Mouse (Mus musculus): Measurements from ENCODE around the gene Pde3a. TPM values are rescaled to one million over a fixed set of nuclear protein-coding genes. Genes with fewer than 3 reads are reported as not detected.
A peak's percentile ranks its signal among the peaks of the same experiment; 100 is the strongest.

Pde3a gene
- total and polyA plus RNA-seq, 2 experiments from 2014 or later: 2.0 to 12.1 TPM

DNA sequence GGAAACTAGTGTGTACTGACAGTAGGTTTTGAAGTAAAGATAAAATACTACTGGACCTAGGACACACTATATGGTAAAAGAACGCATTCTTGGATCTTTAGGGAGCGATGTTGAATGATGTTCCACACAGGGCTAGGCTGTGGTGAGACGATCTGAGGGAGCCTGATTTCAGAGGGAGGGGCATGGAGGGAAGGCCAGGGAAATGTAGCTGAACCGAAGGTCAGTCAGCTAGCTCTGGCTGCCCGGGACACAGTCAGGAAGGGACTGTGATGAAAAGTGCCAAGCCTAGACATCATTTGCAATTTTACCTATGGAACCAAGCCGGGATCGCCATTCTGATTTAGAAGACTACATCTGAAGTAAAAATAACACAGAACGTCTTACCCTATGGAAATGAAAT is 7.8 kb downstream of the Pde3a start:
- H3K9ac ChIP-seq (replicated peaks; ENCODE audit: low read length, poor library complexity, severe bottlenecking): no peak overlapping the region
- H3K27ac ChIP-seq (ENCODE audit: low read depth, low read length): no peak overlapping the region
- WGBS: 69% methylated on average over 8 of the region's 8 CpGs
- H3K4me1 ChIP-seq (ENCODE audit: insufficient read depth, low read length): no peaks in the 10 kb centered on the region
- H3K27me3 ChIP-seq (ENCODE audit: insufficient read depth, low read length): no peaks in the 10 kb centered on the region
- no peak overlapping the region for H3K4me2 ChIP-seq (ENCODE audit: low read depth, low read length, poor library complexity, severe bottlenecking)
- no peaks in the 10 kb centered on the region for H3K9me3 ChIP-seq (ENCODE audit: low read length)
- TF ChIP-seq CTCF (IDR thresholded peaks at IDR 0.05): no peak
- no peaks in the 10 kb centered on the region for H3K36me3 ChIP-seq (ENCODE audit: insufficient read depth, low read length)
- DNase-seq (ENCODE audit: low spot score) (no peak), ATAC-seq (ENCODE audit: low FRiP score) (no peak)
- no peak overlapping the region for H3K4me3 ChIP-seq (ENCODE audit: low read depth, low read length)

DNA sequence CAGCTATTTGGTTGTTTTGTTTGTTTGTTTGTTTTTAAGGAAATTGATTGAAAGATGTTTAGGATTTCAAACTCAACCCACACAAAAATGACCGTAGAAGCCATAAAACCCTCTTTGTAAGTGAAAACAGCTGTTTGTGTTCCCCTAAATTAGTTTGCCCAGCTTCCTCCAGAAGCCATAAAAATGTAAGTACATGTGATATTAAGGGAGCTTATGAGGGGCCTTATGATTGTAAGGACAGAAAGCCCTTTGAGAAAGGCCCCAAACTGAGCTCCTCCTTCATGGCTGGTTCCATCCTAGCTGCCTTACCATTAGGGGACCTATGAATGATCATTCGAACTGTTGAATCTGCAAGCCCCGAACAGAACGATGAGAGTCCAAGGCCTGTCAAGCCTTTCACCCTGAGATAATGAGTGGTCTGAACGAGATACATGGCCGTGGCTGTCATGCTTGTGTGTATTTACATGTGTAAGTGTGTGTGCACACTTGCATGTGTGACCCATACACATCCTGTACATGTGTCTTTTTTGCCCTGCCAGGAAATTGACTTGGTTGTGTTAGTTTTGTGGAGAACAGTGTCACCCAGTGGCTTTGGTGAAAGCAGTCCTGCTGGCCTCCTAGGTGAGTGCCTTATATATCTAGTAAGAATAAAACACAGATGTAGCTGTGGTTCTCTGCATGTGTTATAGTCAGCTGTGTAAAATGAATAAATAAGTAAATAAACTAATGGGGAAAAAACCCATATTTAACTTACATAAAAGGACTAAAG is 8.5 kb downstream of the Pde3a start:
- no peaks in the 10 kb centered on the region for H3K27me3 ChIP-seq (ENCODE audit: insufficient read depth, low read length)
- H3K4me3 ChIP-seq (ENCODE audit: low read depth, low read length): no peak overlapping the region
- no peak overlapping the region for H3K9ac ChIP-seq (replicated peaks; ENCODE audit: low read length, poor library complexity, severe bottlenecking)
- no peak overlapping the region for H3K27ac ChIP-seq (ENCODE audit: low read depth, low read length)
- peak; percentile 42 for DNase-seq (ENCODE audit: low spot score)
- no peaks in the 10 kb centered on the region for H3K9me3 ChIP-seq (ENCODE audit: low read length)
- H3K4me2 ChIP-seq (ENCODE audit: low read depth, low read length, poor library complexity, severe bottlenecking): no peak overlapping the region
- peak; percentile 67 for TF ChIP-seq CTCF (IDR thresholded peaks at IDR 0.05)
- H3K36me3 ChIP-seq (ENCODE audit: insufficient read depth, low read length): no peaks in the 10 kb centered on the region
- no peak; the same call in 1 of the 2 replicates for ATAC-seq (ENCODE audit: low FRiP score)
- 93% methylated on average over 6 of the region's 6 CpGs for WGBS
- no peaks in the 10 kb centered on the region for H3K4me1 ChIP-seq (ENCODE audit: insufficient read depth, low read length)

DNA sequence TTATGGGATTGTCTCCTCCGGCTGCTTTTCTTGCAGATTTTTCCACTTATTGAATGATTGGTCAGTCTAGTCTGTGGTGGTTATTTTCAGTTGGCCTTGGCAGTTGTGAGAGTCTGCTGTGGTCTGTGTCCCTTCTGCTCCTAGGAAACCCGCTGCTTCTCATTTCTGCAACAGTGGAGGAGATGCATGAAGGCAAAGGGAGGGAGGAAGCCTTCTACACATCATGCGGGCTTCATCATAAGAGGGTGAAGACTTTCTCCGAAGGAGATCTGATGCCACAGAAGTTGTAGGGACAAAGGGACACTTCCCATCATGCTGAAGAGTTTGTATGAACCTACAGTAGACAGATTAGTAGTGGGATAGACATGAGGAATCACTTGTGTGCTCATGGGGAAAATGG is 16.2 kb downstream of the Pde3a start:
- no peak overlapping the region for H3K27ac ChIP-seq (ENCODE audit: low read depth, low read length)
- no peak overlapping the region for H3K9ac ChIP-seq (replicated peaks; ENCODE audit: low read length, poor library complexity, severe bottlenecking)
- H3K9me3 ChIP-seq (ENCODE audit: low read length): no peaks in the 10 kb centered on the region
- H3K4me3 ChIP-seq (ENCODE audit: low read depth, low read length): no peak overlapping the region
- no peak overlapping the region for H3K4me2 ChIP-seq (ENCODE audit: low read depth, low read length, poor library complexity, severe bottlenecking)
- 92% methylated on average over 4 of the region's 4 CpGs for whole genome bisulfite sequencing
- no peaks in the 10 kb centered on the region for H3K4me1 ChIP-seq (ENCODE audit: insufficient read depth, low read length)
- ATAC-seq (ENCODE audit: low FRiP score) (no peak), DNase-seq (ENCODE audit: low spot score) (no peak)
- no peak for TF ChIP-seq CTCF (IDR thresholded peaks at IDR 0.05)
- H3K36me3 ChIP-seq (ENCODE audit: insufficient read depth, low read length): no peaks in the 10 kb centered on the region
- H3K27me3 ChIP-seq (ENCODE audit: insufficient read depth, low read length): no peaks in the 10 kb centered on the region

DNA sequence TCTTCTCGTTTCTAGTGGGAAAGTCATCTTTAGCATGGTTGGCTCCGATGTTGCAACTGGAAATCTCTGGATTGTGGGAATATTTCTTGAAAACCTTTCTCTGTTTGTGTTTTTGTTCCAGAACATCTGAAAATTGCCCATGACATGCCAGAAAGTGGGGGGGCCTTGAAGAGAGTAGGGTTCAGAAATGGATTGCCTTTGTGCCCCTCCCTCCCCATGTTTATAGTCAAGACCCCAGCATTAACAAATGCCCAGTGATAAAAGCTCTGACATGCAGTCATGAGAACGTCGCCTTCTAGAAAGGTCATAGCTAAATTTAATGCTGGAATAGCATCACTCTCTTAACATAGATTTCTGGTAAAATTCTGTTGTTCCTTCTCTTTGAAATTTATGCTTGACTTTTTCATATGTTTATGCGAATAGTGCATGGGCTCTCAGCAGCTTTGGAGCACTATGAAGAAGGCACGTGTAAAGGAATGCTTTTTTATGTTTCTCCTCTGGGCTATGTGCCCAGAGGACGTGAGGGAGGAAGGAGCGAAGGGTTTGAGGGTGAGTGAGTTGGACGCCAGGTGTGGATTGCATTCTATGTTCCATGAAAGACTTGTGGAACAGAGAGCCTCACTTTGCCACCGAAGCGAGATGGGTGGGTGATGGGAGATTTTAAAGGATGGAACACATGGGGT is 19.0 kb downstream of the Pde3a start:
- ATAC-seq (ENCODE audit: low FRiP score): no peak
- TF ChIP-seq CTCF (IDR thresholded peaks at IDR 0.05): no peak

DNA sequence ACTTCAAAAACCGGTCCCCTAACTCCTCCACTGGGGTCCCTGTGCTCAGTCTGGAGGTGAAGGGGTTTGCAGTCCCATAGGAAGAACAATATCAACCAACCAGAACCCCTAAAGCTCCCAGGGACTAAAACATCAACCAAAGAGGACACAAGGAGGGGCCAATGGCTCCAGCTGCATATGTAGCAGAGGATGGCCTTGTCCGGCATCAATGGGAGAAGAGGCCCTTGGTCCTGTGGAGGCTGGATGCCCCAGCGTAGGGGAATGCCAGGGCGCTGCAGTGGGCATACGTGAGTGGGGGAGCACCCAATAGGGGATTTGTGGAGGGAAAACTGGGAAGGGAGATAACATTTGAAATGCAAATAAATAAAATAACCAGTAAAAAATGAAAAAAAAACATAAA is 19.8 kb downstream of the Pde3a start:
- 95% methylated on average over 5 of the region's 5 CpGs for WGBS
- DNase-seq (ENCODE audit: low spot score) (no peak), ATAC-seq (ENCODE audit: low FRiP score) (no peak)
- no peak overlapping the region for H3K4me2 ChIP-seq (ENCODE audit: low read depth, low read length, poor library complexity, severe bottlenecking)
- no peaks in the 10 kb centered on the region for H3K4me1 ChIP-seq (ENCODE audit: insufficient read depth, low read length)
- H3K9me3 ChIP-seq (ENCODE audit: low read length): no peaks in the 10 kb centered on the region
- no peaks in the 10 kb centered on the region for H3K27me3 ChIP-seq (ENCODE audit: insufficient read depth, low read length)
- H3K9ac ChIP-seq (replicated peaks; ENCODE audit: low read length, poor library complexity, severe bottlenecking): no peak overlapping the region
- H3K27ac ChIP-seq (ENCODE audit: low read depth, low read length): no peak overlapping the region
- TF ChIP-seq CTCF (IDR thresholded peaks at IDR 0.05): no peak
- H3K36me3 ChIP-seq (ENCODE audit: insufficient read depth, low read length): no peaks in the 10 kb centered on the region
- no peak overlapping the region for H3K4me3 ChIP-seq (ENCODE audit: low read depth, low read length)

More for the DNA sequence above, 19.0 kb downstream of the Pde3a start:
- Histone ChIP-seq H3K36me3 (ENCODE audit: insufficient read depth, low read length) (no peaks in the 10 kb centered on the region), H3K9ac (replicated peaks; ENCODE audit: low read length, poor library complexity, severe bottlenecking) (no peak overlapping the region), H3K4me1 (ENCODE audit: insufficient read depth, low read length) (no peaks in the 10 kb centered on the region), H3K27me3 (ENCODE audit: insufficient read depth, low read length) (no peaks in the 10 kb centered on the region), H3K4me2 (ENCODE audit: low read depth, low read length, poor library complexity, severe bottlenecking) (no peak overlapping the region), H3K27ac (ENCODE audit: low read depth, low read length) (no peak overlapping the region), H3K9me3 (ENCODE audit: low read length) (no peaks in the 10 kb centered on the region), H3K4me3 (ENCODE audit: low read depth, low read length) (no peak overlapping the region)
- DNase-seq (ENCODE audit: low spot score): no peak
- WGBS: 86% methylated on average over 11 of the region's 11 CpGs

DNA sequence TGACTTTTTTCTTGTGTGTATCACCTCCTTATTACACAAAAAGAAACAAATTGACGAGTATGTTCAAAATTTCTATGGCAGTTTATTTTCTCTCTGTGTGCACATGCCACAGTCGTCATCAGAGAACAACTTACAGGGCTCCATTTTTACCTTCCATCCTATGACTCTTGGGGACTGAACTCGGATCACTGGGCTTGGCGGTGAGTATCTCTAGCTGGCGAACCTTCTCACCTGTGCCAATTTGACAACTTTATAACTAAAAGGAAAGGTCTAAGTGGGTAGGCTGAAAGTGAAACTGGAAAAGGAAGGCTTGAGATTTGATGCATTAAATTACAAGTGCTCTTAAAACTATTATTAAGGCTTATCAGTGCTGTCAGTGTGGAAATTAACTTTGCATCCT is 22.1 kb downstream of the Pde3a start:
- 87% methylated on average over 5 of the region's 5 CpGs for WGBS
- no peak for TF ChIP-seq CTCF (IDR thresholded peaks at IDR 0.05)
- H3K36me3 ChIP-seq (ENCODE audit: insufficient read depth, low read length): no peaks in the 10 kb centered on the region
- no peaks in the 10 kb centered on the region for H3K27me3 ChIP-seq (ENCODE audit: insufficient read depth, low read length)
- H3K9me3 ChIP-seq (ENCODE audit: low read length): no peaks in the 10 kb centered on the region
- DNase-seq (ENCODE audit: low spot score) (no peak), ATAC-seq (ENCODE audit: low FRiP score) (no peak)
- H3K9ac ChIP-seq (replicated peaks; ENCODE audit: low read length, poor library complexity, severe bottlenecking): no peak overlapping the region
- H3K4me3 ChIP-seq (ENCODE audit: low read depth, low read length): no peak overlapping the region
- H3K4me2 ChIP-seq (ENCODE audit: low read depth, low read length, poor library complexity, severe bottlenecking): no peak overlapping the region
- H3K27ac ChIP-seq (ENCODE audit: low read depth, low read length): no peak overlapping the region
- no peaks in the 10 kb centered on the region for H3K4me1 ChIP-seq (ENCODE audit: insufficient read depth, low read length)

All from midbrain, postnatal 0 days (tissue).